Mouse (Mus musculus) thymus, postnatal 10 days (tissue): ENCODE measurements around the gene Cct2.

Experiments used
- DNase-seq, 2 experiments: peaks; one replicate each; pipeline ENCODE4 v3.0.0; 2021; ENCODE audit warnings: low spot score in 2 of 2

The Cct2 gene

DNA sequence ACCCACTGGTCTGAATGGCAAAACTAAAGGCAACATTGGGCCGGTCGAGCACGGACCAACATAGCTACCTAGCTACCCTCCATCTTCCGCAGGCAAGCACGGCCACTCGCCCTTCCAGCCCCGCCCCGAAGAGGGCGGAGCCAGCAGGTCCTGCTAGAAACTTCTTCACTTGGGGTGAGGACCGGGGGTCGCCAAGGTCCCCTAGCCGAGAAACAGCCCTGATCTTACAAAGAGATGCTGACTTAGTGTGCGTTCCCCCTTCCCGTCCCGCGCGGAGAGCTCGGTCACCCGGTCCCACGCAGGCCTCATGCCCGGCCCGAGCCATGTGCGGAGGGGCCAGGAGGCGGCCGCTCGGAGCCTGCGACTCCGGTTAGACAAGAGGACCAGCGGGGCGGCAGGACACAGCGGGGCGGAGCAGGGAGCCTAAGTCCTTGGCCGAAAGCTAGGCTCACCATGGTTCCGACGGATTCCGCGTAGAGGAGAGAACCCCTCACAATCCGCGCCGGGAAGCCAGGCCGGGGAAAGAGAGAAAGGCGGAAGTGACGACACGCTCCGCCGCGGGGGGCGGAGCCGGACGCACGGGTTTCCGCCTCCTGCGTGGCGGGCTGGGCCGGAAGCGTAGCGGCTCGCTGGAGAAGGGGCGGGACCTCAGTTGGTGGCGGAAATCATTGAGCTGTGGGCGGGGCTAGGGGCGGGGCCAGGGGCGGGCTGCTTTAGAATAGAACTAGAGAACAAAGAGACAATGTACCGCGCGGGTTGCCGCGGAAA lies at the start of gene Cct2:
Gene Cct2, minus strand, starts transcription at position 561 of the 768 bp plus-strand sequence.
- peak; percentile 87 to 93 for DNase-seq

DNA sequence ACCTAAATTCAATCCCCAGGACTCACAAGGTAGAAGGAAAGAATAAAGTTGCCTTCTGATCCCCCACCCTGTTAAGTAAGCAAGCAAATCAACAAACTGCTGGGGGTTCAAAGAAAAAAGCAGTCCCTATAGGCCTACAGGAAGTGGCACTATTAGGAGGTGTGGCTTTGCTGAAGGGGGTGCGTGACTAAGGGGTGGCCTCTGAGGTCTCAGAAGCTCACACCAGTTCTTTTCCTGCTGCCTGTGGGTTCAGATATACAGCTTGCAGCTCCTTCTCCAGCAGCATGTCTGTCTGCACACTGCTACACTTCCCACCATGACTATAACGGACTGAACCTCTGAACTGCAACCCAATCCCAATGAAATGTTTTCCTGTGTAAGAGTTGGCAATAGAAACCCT lies 48.9 kb upstream of the Cct2 start:
- peak; percentile 54 to 61 for DNase-seq

DNA sequence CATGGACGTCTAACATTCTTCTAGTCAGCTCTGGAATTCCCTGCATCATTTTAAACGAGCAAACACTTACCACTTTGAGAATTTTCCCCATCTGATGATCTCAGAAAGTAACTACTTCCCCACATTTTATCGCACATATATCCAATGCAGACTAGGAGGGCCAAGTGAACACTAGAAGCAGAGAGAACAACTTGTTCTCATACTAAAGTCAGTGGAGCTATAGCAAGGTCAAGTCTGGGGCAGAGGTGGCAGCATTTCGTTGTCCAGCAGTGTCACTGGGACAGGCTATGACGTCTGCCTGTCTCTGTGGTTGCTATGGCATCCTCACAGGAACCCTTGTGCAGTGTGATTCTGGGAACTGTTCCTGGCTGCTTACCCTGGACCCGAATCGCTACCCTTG lies 47.8 kb upstream of the Cct2 start:
- no peak for DNase-seq

DNA sequence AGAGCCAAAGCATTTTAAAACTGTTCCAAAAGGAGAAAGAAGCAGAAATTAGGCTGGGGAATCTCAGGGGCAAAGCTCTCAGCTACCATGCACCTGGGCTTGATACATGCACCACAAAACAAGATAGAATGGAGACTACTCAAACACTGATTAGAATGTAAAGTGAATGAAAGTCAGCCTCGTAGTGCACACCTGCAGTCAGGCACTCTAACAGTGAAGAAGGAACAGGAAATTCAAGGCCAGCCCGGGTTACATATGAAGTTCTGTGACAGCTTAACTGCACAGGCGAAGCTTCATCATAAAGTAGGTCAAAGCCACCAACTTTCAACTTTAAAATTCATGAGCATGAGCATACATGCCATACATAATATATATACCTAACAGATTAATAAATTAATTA lies 46.7 kb upstream of the Cct2 start:
- DNase-seq = peak; percentile 69 to 76

DNA sequence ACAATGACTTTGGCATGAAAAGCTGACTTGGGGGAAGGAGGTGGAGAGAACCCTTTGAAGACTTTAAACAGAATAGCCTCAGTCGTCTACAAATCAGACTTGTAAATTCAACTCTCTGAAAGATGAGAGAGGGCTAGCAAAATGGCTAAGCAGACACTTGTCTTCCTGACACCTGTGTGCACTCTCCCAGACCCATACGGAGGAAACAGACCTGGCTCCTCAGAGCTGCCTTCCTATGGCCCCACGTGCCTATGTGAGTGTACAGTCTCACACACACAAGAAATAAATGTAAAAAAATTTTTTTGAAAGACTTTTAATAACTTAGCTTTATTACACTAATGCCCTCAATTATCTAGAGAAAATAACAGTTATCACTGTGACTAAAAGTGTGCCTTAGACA lies 43.1 kb upstream of the Cct2 start:
- DNase-seq = no peak

DNA sequence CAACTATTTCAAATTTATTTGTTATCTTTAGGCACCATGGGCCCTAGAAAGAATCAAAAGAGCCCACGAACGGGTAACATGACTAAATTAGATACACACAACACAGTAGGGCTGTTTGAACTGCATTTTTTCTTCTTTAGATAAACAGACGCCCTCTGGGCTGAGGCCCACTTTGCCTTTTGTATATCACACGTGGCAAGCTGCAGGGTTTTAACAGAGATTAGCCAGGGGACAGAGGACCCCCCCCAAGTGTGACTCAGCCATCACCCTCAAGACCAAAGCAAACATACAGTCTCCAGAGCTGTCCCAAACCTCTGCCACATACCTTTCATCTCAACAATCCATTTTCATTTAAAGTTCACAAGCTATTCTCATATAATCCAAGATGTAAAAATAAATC lies 42.6 kb upstream of the Cct2 start:
- no peak for DNase-seq

DNA sequence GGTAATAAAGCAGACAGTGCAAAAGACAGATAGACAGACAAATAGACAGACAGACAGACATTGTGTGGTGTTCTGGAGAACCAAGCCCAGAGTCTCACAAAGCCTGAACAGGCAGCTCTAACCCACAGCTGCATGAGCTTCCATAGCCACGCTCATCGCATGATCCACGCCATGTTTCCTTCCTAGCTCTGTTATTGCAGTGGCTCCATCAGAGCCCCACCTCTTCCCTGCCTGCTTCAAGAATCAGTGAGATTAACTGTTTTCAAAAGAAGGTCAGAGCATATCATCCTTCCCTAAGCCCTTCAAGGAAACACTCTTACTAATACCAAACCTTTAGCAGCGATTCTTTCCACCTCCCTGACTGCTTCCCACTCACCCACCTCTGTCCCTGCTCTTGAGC lies 41.4 kb upstream of the Cct2 start:
- no peak for DNase-seq

DNA sequence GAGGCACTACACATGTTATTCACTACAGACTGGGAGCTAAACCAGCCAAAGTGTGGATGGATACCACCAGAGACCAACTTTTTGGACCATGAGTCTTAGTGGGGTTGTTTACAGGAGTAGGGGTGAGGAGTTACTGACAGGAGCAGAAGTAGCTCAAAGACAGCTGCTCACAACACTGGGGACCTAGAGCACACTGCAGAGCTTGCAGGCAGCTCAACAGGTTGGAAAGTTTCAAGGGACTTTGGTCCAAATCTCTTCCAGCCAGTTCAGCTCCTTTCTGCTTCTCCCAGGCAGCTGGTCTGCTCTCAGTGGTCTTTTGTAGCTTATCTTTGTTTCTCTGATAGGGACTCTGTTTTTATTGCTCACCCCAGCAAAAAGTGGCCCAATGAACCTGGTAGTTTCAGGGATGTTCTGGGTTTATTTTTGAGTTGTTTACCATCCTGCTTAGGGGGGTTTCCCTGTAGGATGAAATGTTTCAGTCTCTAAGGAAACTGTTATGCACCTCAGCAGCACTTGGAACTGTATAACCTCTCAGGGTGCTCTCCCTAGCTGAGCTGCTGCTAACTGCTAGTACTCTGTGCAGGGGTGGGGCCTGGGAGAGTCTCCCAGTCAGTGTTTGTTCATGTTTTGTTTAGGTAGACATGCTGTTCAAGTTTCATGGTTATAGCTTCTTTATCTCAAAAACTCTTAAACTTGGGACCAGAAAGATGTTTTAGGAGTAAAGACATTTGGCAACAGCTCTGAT lies 40.4 kb upstream of the Cct2 start:
- no peak for DNase-seq

DNA sequence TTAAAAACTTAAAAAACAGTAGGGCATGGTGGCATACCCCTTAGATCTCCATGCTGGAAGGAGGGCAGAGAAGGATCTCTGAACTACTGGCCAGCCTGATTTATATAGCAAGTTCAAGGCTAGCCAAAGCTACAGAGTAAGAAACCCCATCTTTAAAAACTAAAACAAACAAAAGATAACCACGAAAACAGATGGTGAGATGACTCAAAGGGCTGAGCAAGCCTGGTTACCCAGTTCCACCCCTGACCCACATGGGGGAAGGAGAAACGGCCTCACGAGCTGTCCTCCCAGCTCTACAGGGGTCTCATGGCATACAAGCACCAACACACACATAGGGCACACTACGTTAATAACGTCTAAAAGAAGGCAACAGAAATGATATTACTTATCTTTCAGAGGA lies 36.6 kb upstream of the Cct2 start:
- no peak for DNase-seq

DNA sequence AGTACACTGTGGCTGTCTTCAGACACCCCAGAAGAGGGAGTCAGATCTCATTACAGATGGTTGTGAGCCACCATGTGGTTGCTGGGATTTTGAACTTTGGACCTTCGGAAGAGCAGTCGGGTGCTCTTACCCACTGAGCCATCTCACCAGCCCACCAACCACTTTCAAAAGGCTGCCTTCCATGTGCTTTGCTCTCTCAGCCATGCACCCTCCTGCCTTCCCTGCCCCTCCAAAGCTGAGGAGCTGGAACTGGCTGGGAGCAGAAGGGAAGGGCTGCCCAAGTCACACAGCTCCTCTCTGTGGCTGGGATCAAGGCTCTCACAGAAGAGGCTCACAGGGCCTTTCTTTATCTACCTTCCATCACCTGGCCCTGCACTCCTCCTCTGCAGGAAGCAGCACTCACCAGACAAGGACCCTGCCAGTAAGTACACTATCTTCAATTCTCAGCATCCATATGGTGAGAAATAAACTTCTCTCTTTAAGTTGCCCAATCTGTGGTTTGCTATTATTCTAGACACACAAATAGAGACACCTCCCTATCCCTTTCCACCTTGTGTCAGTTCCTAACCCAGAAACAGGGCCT lies 33.6 kb upstream of the Cct2 start:
- no peak for DNase-seq

DNA sequence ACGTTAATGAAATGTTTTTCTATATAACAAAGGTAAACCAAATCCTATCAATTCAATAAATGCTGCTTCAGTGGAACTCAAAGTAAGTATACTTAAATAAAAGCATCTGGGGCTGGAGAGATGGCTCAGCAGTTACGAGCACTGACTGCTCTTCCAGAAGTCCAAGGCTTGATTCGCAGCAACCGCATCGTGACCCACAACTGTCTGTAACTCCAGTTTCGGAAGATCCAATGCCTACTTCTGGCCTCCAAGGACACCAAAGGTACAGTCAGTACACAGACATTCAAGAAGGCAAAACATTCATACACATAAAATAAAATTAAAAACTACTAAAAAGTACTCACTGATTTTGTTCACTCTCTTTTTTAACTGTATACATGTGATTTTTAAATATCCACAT lies 32.5 kb upstream of the Cct2 start:
- DNase-seq = no peak

DNA sequence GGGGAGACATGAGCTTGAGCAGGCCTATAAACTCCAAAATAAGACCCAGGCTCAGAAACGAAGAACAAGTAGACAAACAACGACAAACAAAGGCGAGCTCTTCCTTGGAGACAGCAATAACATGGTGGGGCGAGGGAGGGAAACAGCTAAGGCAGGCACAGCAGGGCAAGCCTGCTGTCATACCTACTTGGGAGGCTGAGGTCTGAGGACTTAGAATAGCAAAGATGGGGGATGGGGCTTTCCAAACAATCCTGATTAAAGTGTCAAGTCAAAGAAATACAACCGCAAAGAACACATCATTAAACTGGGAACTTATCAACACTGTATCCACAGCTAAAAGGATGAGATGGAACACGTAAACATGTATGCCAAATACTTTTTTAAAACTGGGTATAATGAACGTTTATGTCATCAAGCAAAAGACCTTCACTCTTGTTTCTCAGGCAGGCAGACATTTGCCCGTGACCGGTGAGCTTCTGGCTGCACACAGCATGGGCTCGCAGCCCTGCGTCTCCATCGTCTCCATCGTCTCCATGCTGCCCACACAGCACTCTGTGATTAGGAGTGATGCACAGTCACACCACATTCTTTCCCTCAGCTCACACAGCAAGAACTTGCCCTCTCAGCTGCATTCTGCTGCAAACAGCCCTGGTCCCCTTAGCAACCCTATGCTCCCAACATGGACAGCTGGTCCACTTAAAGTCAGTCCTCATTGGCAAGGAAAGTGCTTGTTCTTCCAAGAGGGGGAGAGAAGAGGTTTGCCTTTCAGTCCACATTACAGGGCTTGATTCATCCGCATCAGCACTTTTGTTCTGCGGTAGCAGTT lies 31.1 kb upstream of the Cct2 start:
- DNase-seq = no peak

DNA sequence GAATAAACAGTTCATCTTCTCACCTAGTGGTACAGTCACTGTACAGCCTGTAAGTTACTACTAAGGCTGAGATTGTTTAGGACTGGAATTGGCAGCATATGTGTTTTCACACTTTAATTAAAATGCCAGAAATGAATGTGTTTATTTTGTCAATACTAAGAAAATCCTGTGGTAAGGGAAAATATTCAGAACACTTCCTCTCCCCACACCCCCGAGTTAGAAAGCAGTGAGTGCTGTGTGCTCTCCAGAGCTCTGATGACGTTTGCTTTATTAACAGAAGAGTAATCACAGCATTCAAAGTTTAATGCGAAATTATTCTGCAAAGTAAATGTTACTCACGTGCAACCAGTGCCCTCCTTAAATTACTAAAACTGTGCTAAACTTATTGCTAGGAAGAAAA lies 26.0 kb upstream of the Cct2 start:
- DNase-seq = no peak

DNA sequence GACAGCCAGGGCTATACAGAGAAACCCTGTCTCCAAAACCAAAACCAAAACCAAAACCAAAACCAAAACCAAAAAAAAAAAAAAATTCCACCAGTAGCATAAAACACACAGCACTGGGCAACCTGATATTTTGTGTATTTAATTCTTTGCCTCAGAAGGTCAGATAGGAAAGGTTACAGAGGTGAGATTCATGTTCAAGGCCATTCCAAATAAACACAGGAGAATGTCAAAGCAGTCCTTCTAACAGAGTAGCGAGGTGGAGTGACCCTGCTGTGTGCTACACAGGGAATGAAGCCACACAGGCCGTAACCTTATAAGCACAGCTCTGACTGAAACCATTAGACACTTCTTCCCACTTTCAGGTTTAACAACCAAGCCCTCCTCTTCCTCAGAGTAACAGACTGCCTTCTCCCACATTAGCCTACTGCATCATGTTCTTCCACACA lies 18.3 kb upstream of the Cct2 start:
- no peak for DNase-seq

DNA sequence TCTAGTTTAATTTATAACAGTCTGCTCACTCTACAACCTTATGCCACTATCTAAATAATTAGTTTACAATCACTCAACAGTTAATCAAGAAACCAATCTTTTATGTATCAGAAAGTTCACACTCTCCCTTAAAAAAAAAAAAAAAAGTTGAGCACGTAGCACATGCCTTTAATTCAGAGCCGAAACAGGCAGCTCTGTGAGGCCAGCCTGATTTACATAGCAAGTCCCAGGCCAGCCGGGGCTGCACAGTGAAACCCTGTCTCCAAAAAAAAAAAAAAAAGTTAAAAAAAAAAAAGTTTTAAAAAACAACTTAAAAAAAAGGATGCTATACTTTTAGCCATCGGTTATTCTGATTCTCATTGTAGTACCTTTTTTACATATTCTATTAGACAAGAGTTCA lies 17.7 kb upstream of the Cct2 start:
- no peak for DNase-seq

DNA sequence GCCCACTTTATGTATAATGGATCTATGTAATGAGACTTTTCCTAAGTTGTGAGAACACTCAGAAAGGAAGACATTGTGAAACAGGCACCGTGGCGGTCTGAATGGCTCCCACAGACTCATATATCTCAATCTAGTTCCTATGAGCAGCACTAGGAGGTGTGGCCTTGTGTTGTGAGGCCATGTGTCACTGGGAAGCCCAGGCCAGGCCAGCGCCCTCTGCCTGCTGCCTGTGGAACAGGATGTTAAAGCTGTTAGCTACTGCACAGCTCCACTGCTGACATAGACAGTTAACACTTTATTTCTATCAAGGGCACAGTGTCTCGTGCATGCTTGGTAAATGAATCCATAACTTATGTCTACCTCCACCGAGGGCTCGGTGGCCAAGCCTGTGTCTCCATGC lies 14.7 kb upstream of the Cct2 start:
- DNase-seq = peak; percentile 33 to 61

DNA sequence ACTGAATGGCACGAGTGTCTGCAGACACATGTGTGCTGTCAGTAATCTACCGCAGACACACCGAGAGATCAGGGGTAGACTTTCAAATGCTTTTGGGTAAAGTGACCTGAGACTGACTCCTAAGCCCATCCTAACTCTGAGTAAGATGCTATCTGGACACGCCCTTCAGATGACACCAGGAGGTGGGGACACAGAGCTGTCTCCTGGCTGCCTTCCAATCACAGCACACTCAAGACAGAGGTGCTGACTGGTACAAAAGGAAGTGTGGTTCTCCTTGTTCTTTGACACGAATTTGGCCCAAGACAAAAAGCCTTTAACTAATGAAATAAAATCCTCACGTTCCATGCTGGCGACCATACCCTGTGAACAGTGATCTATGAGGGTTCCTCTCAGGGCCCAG lies 9.6 kb upstream of the Cct2 start:
- no peak for DNase-seq

DNA sequence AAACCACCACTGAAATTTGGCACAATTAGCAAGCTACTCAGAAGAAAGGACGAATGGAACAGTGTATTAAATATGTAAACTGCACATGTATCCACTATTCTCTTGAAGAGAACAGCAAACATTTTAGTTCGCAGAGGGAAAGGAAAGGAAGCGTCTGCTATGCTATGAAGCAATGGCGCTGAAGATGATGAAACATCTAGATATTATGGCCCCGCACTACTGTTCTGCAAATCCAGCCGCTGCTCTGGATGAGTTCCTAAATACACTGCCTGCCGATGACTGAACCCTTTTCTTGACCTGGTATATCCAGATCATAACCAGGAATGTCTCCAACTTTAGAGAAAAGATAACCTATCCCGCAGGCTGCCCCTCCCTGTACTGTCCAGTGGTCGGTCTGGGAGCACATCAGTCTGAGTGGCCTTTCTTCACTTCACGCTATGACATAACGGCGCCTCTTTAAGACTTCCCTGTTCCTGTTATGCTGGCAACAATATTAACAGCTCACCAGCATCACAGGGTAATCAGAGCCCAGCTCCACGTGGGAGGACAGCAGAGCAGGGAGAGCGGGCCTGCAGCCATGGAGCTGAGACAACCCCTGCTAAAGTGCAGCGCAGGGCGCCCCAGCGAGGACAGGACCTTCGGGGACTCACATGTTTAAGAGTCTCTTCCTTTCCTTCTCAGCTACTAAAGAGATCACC lies 8.7 kb upstream of the Cct2 start:
- no peak for DNase-seq

DNA sequence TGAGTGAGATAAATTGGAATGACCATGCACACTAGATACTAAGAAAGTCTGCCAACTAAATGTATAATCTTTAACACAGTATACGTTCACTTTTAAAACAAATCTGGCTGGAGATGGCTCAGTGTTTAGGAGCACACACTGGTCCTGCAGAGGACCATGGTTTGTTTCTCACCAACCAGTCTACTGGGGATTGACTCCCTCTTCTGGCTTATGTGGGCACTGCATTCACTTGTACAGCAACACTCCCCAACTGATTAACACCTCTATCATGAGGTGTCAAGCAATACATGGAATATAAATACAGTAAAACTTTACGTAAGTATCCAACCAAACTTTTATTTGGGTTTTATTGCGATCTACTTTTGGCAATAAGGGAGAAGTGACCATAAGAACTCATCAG lies 5.5 kb upstream of the Cct2 start:
- no peak for DNase-seq

DNA sequence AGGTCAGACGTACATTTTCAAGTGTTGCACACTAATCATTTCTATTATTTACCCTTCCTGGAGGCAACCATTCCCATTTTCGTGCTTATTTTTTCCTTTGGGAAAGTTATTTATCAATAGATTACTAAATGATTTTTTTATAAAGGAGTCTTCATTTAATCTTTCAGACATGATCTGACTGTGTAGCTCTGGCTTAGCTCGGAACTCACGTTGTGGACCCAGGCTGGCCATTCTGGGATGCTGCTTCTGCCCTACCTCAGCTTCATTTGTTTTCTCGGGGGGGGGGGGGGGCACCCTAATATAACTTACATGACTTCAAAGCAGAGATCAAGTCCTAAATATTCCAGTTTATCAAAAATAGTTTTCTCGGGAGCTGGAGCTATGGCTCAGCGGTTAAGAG lies 462 bp upstream of the Cct2 start:
- DNase-seq = no peak

DNA sequence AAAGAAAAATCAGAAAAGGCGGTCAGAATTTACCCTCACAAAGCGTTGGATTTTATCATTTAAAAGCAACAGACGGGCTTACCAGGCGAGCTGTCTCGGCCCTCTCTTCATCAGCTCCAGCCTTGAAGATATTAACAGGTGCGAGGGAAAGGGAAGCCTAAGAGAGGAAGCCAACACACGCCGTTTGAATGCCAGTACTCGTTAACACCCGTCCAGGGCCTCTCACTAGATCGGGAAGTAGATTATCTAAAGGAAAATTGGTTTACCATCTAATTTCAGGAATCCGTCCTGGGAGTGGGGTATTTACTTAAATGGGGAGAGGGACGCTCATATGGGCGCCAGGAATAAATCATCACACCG lies 740 bp downstream of the Cct2 start:
- no peak for DNase-seq

DNA sequence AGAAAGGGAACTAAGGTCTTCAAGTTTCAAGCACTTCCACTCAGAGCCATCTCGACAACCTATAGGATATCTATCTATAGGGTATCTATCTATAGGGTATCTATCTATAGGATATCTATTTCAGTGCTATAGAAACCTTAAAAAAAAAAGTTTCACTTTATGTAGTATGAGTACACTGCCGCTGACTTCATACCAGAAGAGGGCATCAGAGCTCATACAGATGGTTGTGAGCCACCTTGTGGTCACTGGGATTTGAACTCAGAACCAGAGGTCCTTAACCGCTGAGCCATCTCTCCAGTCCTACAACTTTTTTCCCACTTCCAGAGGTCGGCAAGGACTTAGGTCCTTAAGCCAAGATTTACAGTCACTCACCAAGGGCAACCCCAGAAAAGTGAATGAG lies 7.9 kb downstream of the Cct2 start:
- DNase-seq = no peak
